Mouse (Mus musculus) limb, embryonic 14.5 days (tissue): ENCODE measurements around the gene Ccng1. TPM values are rescaled to one million over a fixed set of nuclear protein-coding genes. Genes with fewer than 3 reads are reported as not detected.

Experiments
- ATAC-seq: fragments of 200-750 bp; cut with Nextera tagmentation; 2 replicates; pipeline ENCODE4 v1.8.0; 2017; ENCODE audit warnings: low read depth, moderate number of reproducible peaks, moderate TSS enrichment; ENCODE audit not compliant: low FRiP score
- DNase-seq: peaks from one replicate; pipeline ENCODE4 v3.0.0-alpha.2; 2015; ENCODE audit warnings: low spot score
- H3K27ac ChIP-seq: fragments of 300-500 bp; sonication (generic); replicated peaks from 2 replicates; pipeline ENCODE4 v1.5.1; 2014; ENCODE audit warnings: low read depth, mild to moderate bottlenecking, low read length, moderate library complexity, mixed read lengths
- H3K27me3 ChIP-seq: fragments of 300-500 bp; sonication (generic); 2 replicates; pipeline ENCODE4 v1.6.1; 2014; ENCODE audit warnings: low read length, mixed read lengths; ENCODE audit not compliant: control insufficient read depth, insufficient read depth
- H3K36me3 ChIP-seq: fragments of 300-500 bp; sonication (generic); 2 replicates; pipeline ENCODE4 v1.6.1; 2014; ENCODE audit warnings: mild to moderate bottlenecking, low read length, moderate library complexity, mixed read lengths; ENCODE audit not compliant: control insufficient read depth, insufficient read depth
- H3K4me1 ChIP-seq: fragments of 300-500 bp; sonication (generic); 2 replicates; pipeline ENCODE4 v1.6.1; 2014; ENCODE audit warnings: antibody characterized with exemption, low read length, mixed read lengths; ENCODE audit not compliant: control insufficient read depth, insufficient read depth
- H3K4me2 ChIP-seq: fragments of 300-500 bp; sonication (generic); replicated peaks from 2 replicates; pipeline ENCODE4 v1.6.1; 2014; ENCODE audit warnings: low read depth, mild to moderate bottlenecking, low read length, moderate library complexity; ENCODE audit not compliant: severe bottlenecking
- H3K4me3 ChIP-seq: fragments of 300-500 bp; sonication (generic); replicated peaks from 2 replicates; pipeline ENCODE4 v1.5.1; 2014; ENCODE audit warnings: low read length
- H3K9ac ChIP-seq: fragments of 300-500 bp; sonication (generic); 2 replicates; pipeline ENCODE4 v1.6.1; 2014; ENCODE audit warnings: mild to moderate bottlenecking, low read depth, low read length, moderate library complexity; ENCODE audit not compliant: severe bottlenecking
- H3K9me3 ChIP-seq: fragments of 300-500 bp; sonication (generic); 2 replicates; pipeline ENCODE4 v1.6.1; 2016; ENCODE audit warnings: low read length; ENCODE audit not compliant: control insufficient read depth
- POLR2A ChIP-seq: fragments of 200-500 bp; IDR thresholded peaks from 2 replicates; pipeline ENCODE4 v1.8.0; 2012; ENCODE audit warnings: inconsistent platforms, mild to moderate bottlenecking, moderate library complexity, borderline replicate concordance; ENCODE audit not compliant: insufficient read depth, insufficient read length; ENCODE audit errors: extremely low read depth
- WGBS: fragments of 180-500 bp; shearing (Covaris S2); extraction: QIAGEN DNeasy Blood & Tissue Kit; methylation state at CpG from one replicate; pipeline ENCODE4 v1.1.7; 2014; 5-methylcytosine and 5-hydroxymethylcytosine counted together
- polyA plus RNA-seq, 2 experiments: library from polyadenylated mRNA; depleted of rRNA in 1 of 2; stranded (reverse) in 1 of 2; unstranded in 1 of 2; fragments of >200 nt; fragmentation: Nextera tagmentation in 1 of 2; extraction: Ambion mirVana in 1 of 2; gene quantifications; 2 replicates each; pipeline versions ENCODE4 v1.2.1 to v1.2.3; 2012 to 2014

Ccng1 gene
- polyA plus RNA-seq, 2 experiments = 20.8 to 50.0 TPM

DNA sequence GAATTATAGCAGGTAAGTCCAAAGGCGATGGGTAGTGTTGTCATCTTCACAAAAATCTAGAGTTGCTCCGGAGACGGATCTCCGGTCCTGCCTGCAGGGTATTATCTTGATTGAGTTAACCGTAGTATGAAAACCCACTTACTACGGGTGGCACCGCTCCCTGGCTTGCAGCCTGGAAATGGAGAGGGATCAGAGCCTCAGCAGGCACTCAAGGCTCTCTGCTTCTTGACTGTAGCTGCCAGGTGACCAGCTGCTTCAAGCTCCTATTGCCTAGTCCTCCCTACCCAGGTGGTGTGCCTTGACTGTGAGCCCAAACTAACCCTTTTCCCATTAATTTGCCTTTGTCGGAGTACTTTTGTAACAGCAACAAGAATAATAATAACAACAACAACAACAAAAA is 4.8 kb upstream of the Ccng1 start:
- ATAC-seq (no peak), DNase-seq (no peak)
- H3K36me3 ChIP-seq = no peaks in the 10 kb centered on the region
- WGBS = 74% methylated on average over 8 of the region's 8 CpGs
- H3K9ac ChIP-seq = no peak overlapping the region
- H3K27ac ChIP-seq = no peak overlapping the region
- H3K4me2 ChIP-seq = no peak overlapping the region
- no peak overlapping the region for H3K4me3 ChIP-seq
- TF ChIP-seq POLR2A = no peak
- H3K27me3 ChIP-seq = no peaks in the 10 kb centered on the region
- 0 out of 2 replicates have a peak, but pooled peaks cover 4% of the 10 kb centered on the region for H3K4me1 ChIP-seq
- H3K9me3 ChIP-seq = no peaks in the 10 kb centered on the region

DNA sequence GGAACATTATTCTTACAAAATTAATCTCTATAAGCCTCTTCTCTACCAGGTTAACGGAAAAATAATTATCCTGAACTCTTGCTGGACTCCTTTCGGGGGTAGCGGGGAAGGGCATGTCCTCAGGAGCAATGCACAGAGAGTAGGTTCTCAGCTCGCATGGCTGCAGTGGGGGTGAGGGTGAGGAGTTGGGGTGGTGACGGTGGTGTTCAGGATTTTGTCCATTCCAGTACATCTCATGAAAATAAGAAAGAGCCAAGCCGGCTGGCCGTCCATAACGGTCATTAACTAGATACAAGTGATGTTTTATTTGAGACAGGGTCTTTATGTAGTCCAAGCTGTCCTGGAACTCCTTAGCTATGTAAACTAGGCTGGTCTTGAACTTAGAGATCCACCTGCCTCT is 857 bp upstream of the Ccng1 start:
- ATAC-seq = no peak
- Histone ChIP-seq H3K27me3 (no peaks in the 10 kb centered on the region), H3K4me3 (no peak overlapping the region), H3K4me2 (no peak overlapping the region), H3K9ac (no peak overlapping the region), H3K4me1 (peaks cover 16% of the 10 kb centered on the region), H3K36me3 (peaks cover 9% of the 10 kb centered on the region), H3K27ac (no peak overlapping the region), H3K9me3 (no peaks in the 10 kb centered on the region)
- no peak for DNase-seq
- no peak for TF ChIP-seq POLR2A
- WGBS = 87% methylated on average over 8 of the region's 8 CpGs

DNA sequence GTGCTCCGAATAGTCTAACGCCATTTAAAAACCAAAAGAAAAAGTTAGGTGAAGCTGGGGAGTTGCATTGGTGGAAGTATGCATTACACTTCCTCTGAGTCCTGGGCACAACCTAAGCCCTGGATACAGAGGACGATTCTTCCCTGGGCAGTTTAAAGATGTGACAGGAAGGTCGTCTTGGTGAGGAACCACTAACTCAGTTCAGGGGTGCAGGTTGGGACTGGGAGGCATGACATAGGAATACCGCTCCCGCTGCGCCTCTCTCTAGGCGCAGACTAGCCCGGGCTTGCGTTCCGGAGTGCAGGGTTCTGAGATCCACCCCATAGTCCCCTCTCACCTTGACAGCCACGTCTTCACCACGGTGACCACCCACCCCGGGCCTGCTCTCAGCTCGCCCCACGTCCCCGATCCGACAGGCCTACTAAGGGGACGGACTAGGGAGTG is 425 bp downstream of the Ccng1 start:
- Histone ChIP-seq H3K9ac (peak overlapping the region; percentile 77), H3K9me3 (no peaks in the 10 kb centered on the region), H3K4me1 (peaks cover 16% of the 10 kb centered on the region), H3K27me3 (no peaks in the 10 kb centered on the region), H3K4me2 (peak overlapping the region; percentile 73), H3K27ac (peak overlapping the region; percentile 26; the same call in 1 of the 2 replicates), H3K4me3 (peak overlapping the region; percentile 69), H3K36me3 (peaks cover 14% of the 10 kb centered on the region)
- ATAC-seq = peak; percentile 75; the same call in 1 of the 2 replicates
- no peak for TF ChIP-seq POLR2A
- 2% methylated on average over 19 of the region's 19 CpGs for WGBS
- DNase-seq = no peak

GRCm38 (mm10) chr11:40753836-40754235 is 1.3 kb downstream of the Ccng1 start:
- whole genome bisulfite sequencing = 61% methylated on average over 6 of the region's 6 CpGs
- Histone ChIP-seq H3K9ac (no peak overlapping the region), H3K4me2 (peak overlapping the region; percentile 73), H3K27me3 (no peaks in the 10 kb centered on the region), H3K36me3 (peaks cover 17% of the 10 kb centered on the region), H3K4me1 (peaks cover 16% of the 10 kb centered on the region), H3K27ac (no peak overlapping the region), H3K4me3 (peak overlapping the region; percentile 69; the same call in 1 of the 2 replicates), H3K9me3 (no peaks in the 10 kb centered on the region)
- TF ChIP-seq POLR2A = no peak
- no peak for DNase-seq
- ATAC-seq = no peak

DNA sequence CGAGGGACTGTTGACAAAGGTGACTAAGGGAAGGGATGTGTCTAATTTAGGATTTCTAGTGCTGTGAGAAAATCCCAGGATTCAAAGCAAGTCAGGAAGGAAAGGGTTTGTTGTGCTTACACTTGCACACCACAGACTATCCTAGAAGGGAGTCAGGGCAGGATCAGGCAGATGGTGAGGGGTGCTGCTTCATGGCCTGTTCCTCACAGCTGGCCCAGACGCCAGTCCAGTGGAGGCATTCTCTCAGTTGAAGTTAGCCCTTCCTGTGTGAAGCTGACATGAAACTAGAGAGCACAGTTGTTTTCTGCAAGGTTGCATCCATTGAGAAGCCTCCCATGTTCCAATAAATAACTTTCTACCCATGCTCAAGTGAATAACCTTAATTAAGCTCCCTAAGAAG is 7.4 kb downstream of the Ccng1 start:
- Histone ChIP-seq H3K9me3 (no peaks in the 10 kb centered on the region), H3K36me3 (peaks cover 20% of the 10 kb centered on the region), H3K9ac (no peak overlapping the region), H3K4me3 (no peak overlapping the region), H3K27ac (no peak overlapping the region), H3K4me1 (no peaks in the 10 kb centered on the region), H3K4me2 (no peak overlapping the region), H3K27me3 (no peaks in the 10 kb centered on the region)
- DNase-seq (no peak), ATAC-seq (no peak)
- no peak for TF ChIP-seq POLR2A
- WGBS = 63% methylated on average over 2 of the region's 2 CpGs

DNA sequence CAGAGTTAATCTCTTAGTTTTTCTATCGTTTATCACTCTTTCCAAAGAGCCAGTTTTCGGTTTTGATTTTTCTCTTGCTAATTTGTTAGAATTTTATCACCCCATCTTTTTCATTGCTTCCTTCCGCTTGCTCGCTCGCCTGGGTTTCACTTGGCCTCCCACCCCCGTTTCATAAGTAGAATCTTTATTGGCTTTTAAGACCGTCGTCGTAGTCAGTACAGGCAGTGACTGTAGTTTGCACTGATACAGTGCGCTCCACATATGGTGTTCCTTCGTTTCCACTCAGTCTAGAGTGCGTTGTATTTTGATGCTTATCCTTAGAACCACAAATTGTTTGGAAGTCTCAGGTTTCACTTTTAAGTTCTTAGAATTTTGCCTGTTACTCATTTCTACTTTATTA is 8.8 kb downstream of the Ccng1 start:
- Histone ChIP-seq H3K27ac (no peak overlapping the region), H3K4me1 (no peaks in the 10 kb centered on the region), H3K36me3 (peaks cover 20% of the 10 kb centered on the region), H3K4me3 (no peak overlapping the region), H3K27me3 (no peaks in the 10 kb centered on the region), H3K4me2 (no peak overlapping the region), H3K9ac (no peak overlapping the region), H3K9me3 (no peaks in the 10 kb centered on the region)
- ATAC-seq (no peak), DNase-seq (no peak)
- TF ChIP-seq POLR2A = no peak
- WGBS = 63% methylated on average over 12 of the region's 12 CpGs
